Mouse (Mus musculus): Measurements from ENCODE around the gene Gm14632.
"Not testable (repeated sequence)": the region's sequence is repeated elsewhere in the genome, so short reads cannot be mapped to it uniquely, and the experiment has no call there.

The Gm14632 gene

GRCm38 (mm10) chrX:30329472-30329871 lies at the start of gene Gm14632:
TSS of gene Gm14632 (plus strand) at chrX:30329772.
- DNase-seq (ENCODE audit: low spot score in 2 of 2), result not testable (repeated sequence)

All from cerebellum, postnatal 4 days (tissue).